Mouse (Mus musculus): ENCODE measurements around the gene Tagln2. TPM values are rescaled to one million over a fixed set of nuclear protein-coding genes. Genes with fewer than 3 reads are reported as not detected.

The Tagln2 gene
- 19.1 and 19.9 TPM in 2 replicates for polyA plus RNA-seq (2012; rRNA removed)

- peak in 1 of 2 experiments; percentile 26 for DNase-seq (ENCODE audit: extremely low spot score in 1 of 2, low spot score in 1 of 2)
These were observed at the start of gene Tagln2 for GRCm38 (mm10) chr1:172499765-172500441. Gene Tagln2, plus strand, starts transcription at chr1:172500047.

DNA sequence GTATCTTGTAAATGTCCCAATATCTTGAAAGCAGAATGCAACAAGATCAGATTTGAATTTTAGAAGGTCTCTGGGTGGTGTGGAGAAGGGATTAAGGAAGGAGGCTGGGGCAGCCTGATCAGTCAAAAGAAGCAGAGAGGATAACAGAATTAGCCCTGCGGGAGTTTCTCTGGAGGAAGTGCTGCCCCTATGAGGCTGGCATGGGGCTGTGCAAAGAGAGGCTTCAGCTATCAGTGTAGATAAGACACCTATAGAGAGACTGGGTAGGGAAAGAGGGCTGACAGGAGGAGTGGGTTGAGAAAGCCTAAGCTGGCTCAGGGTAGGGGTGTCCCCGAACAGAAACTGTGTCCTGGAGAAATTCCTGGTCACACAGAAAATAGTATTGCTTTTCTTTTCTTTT, 49.6 kb upstream of the Tagln2 start:
- no peak for DNase-seq (ENCODE audit: extremely low spot score in 1 of 2, low spot score in 1 of 2)

- no peak for DNase-seq (ENCODE audit: extremely low spot score in 1 of 2, low spot score in 1 of 2)
These were observed 48.9 kb upstream of the Tagln2 start for GRCm38 (mm10) chr1:172450848-172451470.

- no peak for DNase-seq (ENCODE audit: extremely low spot score in 1 of 2, low spot score in 1 of 2)
These were observed 46.9 kb upstream of the Tagln2 start for GRCm38 (mm10) chr1:172452911-172453310.

DNA sequence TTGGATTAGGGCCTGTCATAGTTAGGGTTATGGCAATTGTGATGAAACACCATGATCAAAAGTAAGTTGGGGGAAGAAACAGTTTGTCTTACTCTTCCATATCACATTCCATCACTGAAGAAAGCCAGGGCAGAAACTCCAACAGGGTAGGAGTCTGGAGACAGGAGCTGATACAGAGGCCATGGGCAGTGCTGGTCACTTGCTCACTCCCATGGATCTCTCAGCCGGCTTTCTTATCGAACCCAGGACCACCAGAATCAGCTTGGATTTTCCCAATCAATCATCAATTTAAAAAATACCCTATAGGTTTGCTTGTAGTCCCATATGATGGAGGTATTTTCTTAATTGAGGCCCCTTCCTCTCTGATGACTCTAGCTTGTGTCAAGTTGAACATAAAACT, 46.0 kb upstream of the Tagln2 start:
- no peak for DNase-seq (ENCODE audit: extremely low spot score in 1 of 2, low spot score in 1 of 2)

DNA sequence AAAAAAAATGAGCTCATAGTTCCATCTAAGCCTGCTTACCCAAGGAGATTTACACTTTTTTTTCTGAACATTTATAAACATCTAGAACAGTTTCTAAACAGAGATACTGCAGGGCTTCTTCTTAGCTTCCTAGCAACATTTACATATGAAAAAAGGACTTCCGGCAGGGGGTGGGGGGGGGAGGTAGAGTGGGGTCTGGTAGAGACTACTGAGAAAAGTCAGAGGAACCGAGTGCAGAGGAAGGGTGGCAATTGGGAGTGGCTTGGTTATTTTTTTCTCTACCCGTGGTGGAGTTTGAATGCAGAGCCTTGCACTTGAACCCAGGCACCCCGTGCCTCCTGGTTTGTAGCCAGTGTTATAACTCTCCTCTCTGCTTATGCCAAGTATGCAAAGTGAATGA, 44.4 kb upstream of the Tagln2 start:
- DNase-seq (ENCODE audit: extremely low spot score in 1 of 2, low spot score in 1 of 2) = no peak

GRCm38 (mm10) chr1:172456001-172456677, 43.7 kb upstream of the Tagln2 start:
- no peak for DNase-seq (ENCODE audit: extremely low spot score in 1 of 2, low spot score in 1 of 2)

DNA sequence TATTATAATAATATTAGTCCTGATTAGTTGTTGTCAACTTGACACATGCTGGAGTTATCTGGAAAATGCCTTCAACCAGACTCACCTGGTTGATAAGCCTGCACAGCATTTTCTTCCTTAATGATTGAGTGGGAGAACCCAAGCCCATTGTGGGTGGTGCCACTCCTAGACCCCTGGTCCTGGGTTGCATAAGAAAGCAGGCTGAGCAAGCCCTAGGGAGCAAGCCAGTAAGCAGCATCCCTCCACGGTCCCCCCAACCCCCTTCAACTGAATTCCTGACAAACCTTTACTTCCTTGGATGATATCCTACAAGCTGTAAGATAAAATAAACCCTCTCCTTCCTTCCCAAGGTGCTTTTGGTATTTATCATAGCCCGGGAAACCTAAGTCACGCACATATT, 42.7 kb upstream of the Tagln2 start:
- DNase-seq (ENCODE audit: extremely low spot score in 1 of 2, low spot score in 1 of 2) = no peak

- DNase-seq (ENCODE audit: extremely low spot score in 1 of 2, low spot score in 1 of 2) = no peak
These were observed 41.8 kb upstream of the Tagln2 start for GRCm38 (mm10) chr1:172458041-172458440.

DNA sequence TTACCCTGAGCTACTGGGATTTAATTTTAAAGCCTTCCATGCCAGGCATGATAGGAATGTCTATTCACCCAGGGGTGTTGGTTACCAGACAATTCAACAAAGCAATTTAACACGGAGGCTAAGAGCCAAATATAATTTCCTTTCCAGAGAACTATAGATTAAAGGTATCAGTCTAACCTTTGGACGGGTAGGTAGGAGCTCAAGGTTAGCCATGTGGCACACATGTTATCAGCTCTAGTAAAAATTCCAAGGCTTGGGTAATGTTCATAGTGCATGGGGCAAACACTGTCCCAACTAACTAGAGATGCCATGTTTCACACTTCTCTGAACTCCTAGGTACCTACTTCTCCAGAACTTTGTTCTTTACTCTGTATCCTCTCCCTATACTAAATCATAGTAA, 38.2 kb upstream of the Tagln2 start:
- DNase-seq (ENCODE audit: extremely low spot score in 1 of 2, low spot score in 1 of 2) = no peak

DNA sequence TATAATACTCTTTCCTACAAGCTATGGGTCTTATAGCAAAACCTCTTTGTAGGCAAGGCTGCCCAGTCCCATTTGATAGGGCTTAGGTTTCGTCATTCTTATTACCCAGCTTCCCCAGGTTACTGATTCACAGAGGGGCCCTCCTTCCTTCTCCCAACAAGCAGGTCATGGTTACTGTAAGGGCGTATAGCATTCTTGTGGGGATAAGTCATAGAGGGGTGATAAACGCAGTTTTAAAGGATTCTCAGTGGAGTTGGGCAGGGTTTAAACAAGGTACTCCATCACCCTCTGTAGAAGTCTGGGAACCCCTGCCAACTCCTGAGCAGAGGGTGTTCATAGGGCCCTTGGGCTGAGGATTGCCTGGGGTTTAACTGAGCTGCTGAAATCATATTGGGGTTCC, 37.3 kb upstream of the Tagln2 start:
- no peak for DNase-seq (ENCODE audit: extremely low spot score in 1 of 2, low spot score in 1 of 2)

DNA sequence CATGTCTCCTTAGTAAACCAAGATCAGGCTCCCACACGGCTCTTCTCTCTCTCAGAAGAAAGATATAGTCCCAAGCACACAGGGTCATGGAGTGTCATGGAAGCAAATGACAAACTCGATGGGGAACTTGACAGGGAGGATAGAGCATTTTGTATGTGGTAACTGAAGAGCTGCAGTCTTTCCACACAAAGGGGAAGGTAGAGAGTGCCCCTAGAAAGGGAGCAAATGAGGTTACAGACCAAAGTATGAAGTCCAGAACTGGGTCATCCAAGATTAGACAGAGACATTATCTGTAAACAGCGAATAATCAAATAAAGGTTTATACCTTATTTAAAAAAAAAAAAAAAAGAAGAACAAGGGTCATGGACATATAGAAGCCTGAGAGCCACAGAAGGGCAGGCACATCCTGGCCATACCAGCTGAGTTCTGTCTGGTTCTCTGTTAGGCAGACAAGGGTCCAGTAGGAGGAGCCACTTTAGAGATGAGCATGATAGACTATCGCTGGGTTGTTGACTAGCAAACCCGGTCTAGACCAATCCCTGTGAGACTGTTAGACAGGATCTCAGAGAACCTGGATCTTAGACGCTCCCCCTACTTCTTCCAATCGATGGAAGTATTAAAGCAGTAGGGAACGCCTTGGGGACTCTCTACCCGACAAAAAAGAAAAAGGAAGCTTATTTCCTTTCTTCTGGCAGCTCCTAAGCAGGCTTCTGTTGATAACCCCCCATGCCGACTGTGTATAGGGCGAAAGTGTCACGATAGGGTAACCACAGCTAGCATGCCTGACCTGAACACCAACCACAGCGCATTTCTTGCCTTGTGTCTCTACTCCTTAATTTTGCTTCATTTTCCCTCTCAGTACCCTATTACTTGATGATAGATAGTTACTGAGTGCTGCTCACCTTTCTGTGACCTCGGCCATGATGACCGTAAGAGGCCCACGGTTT, 36.2 kb upstream of the Tagln2 start:
- DNase-seq (ENCODE audit: extremely low spot score in 1 of 2, low spot score in 1 of 2) = no peak

GRCm38 (mm10) chr1:172468301-172468877, 31.5 kb upstream of the Tagln2 start:
- DNase-seq (ENCODE audit: extremely low spot score in 1 of 2, low spot score in 1 of 2) = no peak

DNA sequence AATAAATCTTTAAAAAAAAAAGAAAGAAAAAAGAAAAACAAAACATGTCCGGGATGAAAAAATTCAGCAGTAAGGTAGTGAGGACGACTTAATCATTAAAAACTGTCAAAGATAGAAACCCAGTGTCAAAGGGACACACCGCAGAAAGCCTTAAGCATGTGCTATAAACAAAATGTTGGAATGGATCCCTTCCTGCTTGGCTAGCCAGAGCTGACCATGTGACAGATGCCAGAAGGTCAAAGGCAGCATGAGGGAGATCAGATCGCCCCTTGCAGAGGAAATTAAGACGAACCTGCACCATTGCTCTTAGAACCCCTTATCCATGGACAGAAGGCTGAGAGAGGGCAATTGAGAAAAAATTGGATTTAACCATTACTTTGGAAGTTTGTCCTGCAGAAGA, 30.5 kb upstream of the Tagln2 start:
- DNase-seq (ENCODE audit: extremely low spot score in 1 of 2, low spot score in 1 of 2) = no peak

DNA sequence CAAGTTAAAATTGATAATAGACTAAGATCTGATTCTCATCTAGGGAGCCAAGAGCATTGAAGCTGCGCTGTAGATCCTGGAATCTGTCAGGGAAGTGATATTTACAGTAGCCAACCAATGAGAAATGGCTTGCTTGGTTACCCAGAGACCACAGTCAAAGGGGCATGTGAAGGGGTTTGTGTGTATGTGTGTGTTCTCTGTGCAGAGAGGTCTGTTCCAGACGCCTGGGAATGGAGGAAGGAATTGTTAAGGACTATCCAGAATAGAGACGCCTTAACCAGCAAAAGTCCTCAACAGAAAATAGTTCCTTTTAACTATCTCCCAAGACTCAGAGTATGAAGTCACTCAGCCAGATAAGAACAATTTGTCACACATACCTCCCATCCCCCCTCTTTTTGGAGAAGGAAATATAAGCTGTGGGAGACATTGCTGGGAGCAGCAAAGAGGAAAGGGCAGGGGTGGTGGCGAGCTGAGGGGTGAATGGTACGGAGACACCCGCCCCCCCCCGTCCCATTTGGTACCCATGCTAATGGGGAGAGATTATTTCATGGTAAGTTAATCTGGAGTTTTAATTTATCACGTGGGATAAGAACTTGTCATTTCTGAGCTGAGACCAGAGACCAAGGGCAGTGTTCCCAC, 29.9 kb upstream of the Tagln2 start:
- DNase-seq (ENCODE audit: extremely low spot score in 1 of 2, low spot score in 1 of 2) = no peak

DNA sequence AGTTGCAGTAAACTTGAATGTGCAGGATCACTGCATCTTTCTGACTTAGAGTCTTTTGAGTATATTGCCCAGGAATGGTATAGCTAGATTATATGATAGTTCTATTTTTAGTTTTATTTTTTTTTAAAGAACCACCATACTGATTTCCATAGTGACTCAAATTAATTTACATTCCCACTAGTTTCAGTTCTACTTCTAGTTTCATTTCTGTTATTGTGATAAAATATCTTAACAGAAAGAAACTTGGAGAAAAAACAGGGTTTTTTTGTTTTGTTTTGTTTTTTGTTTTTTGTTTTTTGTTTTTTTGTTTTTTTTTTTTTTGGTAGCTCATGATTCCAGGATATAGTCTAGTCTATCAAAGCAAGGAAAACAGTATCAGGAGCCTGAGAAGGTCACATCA, 26.9 kb upstream of the Tagln2 start:
- no peak for DNase-seq (ENCODE audit: extremely low spot score in 1 of 2, low spot score in 1 of 2)

DNA sequence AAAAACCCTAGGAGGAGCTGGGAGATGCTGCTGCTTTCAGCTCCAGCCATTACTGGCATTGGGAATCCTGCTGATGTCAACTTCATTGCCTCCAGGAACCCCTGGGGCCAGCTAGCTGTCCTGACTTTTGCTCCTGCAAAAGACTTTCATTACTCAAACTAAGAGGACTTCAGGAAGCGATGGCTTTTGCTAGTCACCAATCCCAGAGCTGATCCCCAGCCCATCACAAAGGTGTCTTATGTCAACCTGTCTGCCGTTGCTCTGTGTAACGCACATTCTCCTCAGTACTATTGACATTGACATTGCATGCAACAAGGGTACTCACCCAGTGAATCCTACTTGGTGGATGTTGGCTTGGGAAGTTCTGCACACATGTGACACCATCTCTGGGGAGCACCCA, 25.7 kb upstream of the Tagln2 start:
- no peak for DNase-seq (ENCODE audit: extremely low spot score in 1 of 2, low spot score in 1 of 2)

- DNase-seq (ENCODE audit: extremely low spot score in 1 of 2, low spot score in 1 of 2) = no peak
These were observed 24.6 kb upstream of the Tagln2 start, which contains the start of gene Slamf9 for GRCm38 (mm10) chr1:172475054-172475741. Gene Slamf9, plus strand, starts transcription at chr1:172475358.

- DNase-seq (ENCODE audit: extremely low spot score in 1 of 2, low spot score in 1 of 2) = no peak
These were observed 21.8 kb upstream of the Tagln2 start for GRCm38 (mm10) chr1:172478020-172478419.

Measured in frontal cortex, adult 2 months (tissue).